Mouse (Mus musculus) kidney, embryonic 14.5 days (tissue): ENCODE data around the gene Gm12830. TPM values are rescaled to one million over a fixed set of nuclear protein-coding genes. Genes with fewer than 3 reads are reported as not detected.
A peak's percentile ranks its signal among the peaks of the same experiment; 100 is the strongest.

ENCODE experiments used
- ATAC-seq: fragments of 200-750 bp; cut with Nextera tagmentation; 2 replicates; pipeline ENCODE4 v1.8.0; 2017; ENCODE audit warnings: moderate number of reproducible peaks, mild to moderate bottlenecking, moderate TSS enrichment, moderate library complexity; ENCODE audit not compliant: low FRiP score, low TSS enrichment
- H3K27ac ChIP-seq: fragments of 300-500 bp; sonication (generic); 2 replicates; pipeline ENCODE4 v1.5.1; 2014; ENCODE audit warnings: low read depth, mild to moderate bottlenecking, low read length, moderate library complexity, mixed read lengths
- H3K27me3 ChIP-seq: fragments of 300-500 bp; sonication (generic); 2 replicates; pipeline ENCODE4 v1.6.1; 2014; ENCODE audit warnings: mild to moderate bottlenecking, low read length; ENCODE audit not compliant: control insufficient read depth, insufficient read depth
- H3K36me3 ChIP-seq: fragments of 300-500 bp; sonication (generic); 2 replicates; pipeline ENCODE4 v1.6.1; 2014; ENCODE audit warnings: low read length, mixed read lengths; ENCODE audit not compliant: control insufficient read depth, insufficient read depth
- H3K4me1 ChIP-seq: fragments of 300-500 bp; sonication (generic); 2 replicates; pipeline ENCODE4 v1.6.1; 2014; ENCODE audit warnings: low read length, mixed read lengths; ENCODE audit not compliant: control insufficient read depth, insufficient read depth
- H3K4me2 ChIP-seq: fragments of 300-500 bp; sonication (generic); replicated peaks from 2 replicates; pipeline ENCODE4 v1.6.1; 2014; ENCODE audit warnings: low read depth, mild to moderate bottlenecking, low read length
- H3K4me3 ChIP-seq: fragments of 300-500 bp; sonication (generic); 2 replicates; pipeline ENCODE4 v1.5.1; 2014; ENCODE audit warnings: mild to moderate bottlenecking, low read length
- H3K9ac ChIP-seq: fragments of 300-500 bp; sonication (generic); 2 replicates; pipeline ENCODE4 v1.6.1; 2014; ENCODE audit warnings: low read depth, mild to moderate bottlenecking, low read length, moderate library complexity
- H3K9me3 ChIP-seq: fragments of 300-500 bp; sonication (generic); 2 replicates; pipeline ENCODE4 v1.6.1; 2016; ENCODE audit warnings: low read length; ENCODE audit not compliant: control insufficient read depth
- WGBS: fragments of 180-500 bp; shearing (Covaris S2); extraction: QIAGEN DNeasy Blood & Tissue Kit; methylation state at CpG from one replicate; pipeline ENCODE4 v1.1.7; 2014; 5-methylcytosine and 5-hydroxymethylcytosine counted together
- polyA plus RNA-seq: library from polyadenylated mRNA; unstranded; fragments of >200 nt; fragmentation: Nextera tagmentation; extraction: Ambion mirVana; gene quantifications from 2 replicates; pipeline ENCODE4 v1.2.1, GENCODE M21; 2014

The Gm12830 gene
- polyA plus RNA-seq, 1 experiment from 2014 or later: 0.15 TPM

GRCm38 (mm10) chr4:114903422-114903782 is 81.9 kb downstream of the Gm12830 start:
- Histone ChIP-seq H3K27me3 (peaks cover 73% of the 10 kb centered on the region), H3K9ac (peak overlapping the region; percentile 7; the same call in 1 of the 2 replicates), H3K4me2 (peak overlapping the region; percentile 48), H3K9me3 (no peaks in the 10 kb centered on the region), H3K36me3 (no peaks in the 10 kb centered on the region; the same call in 1 of the 2 replicates), H3K4me3 (peak overlapping the region; percentile 47; the same call in 1 of the 2 replicates), H3K27ac (no peak overlapping the region; the same call in 1 of the 2 replicates), H3K4me1 (0 out of 2 replicates have a peak, but pooled peaks cover 5% of the 10 kb centered on the region)
- ATAC-seq: no peak
- WGBS: 16% methylated on average over 11 of the region's 11 CpGs

- peaks cover 63% of the 10 kb centered on the region for H3K27me3 ChIP-seq
- H3K27ac ChIP-seq: no peak overlapping the region
- 0 out of 2 replicates have a peak, but pooled peaks cover 5% of the 10 kb centered on the region for H3K4me1 ChIP-seq
- peak overlapping the region; percentile 88; the same call in 1 of the 2 replicates for H3K9ac ChIP-seq
- no peaks in the 10 kb centered on the region for H3K9me3 ChIP-seq
- H3K36me3 ChIP-seq: no peaks in the 10 kb centered on the region
- ATAC-seq: no peak
- WGBS: 56% methylated on average over 3 of the region's 3 CpGs
- peak overlapping the region; percentile 78 for H3K4me2 ChIP-seq
- peak overlapping the region; percentile 64 for H3K4me3 ChIP-seq
These were observed 84.0 kb downstream of the Gm12830 start for GRCm38 (mm10) chr4:114905501-114905900.

Other genes starting within 250 kb of the Gm12830 start
- gene Foxd2, start 87.2 kb downstream of the Gm12830 start, polyA plus RNA-seq: 5.0 and 8.3 TPM in 2 replicates
- not detected in 2 replicates for gene Foxe3, start 104.3 kb downstream of the Gm12830 start, polyA plus RNA-seq
- gene Cmpk1, start 165.5 kb downstream of the Gm12830 start, polyA plus RNA-seq: 85.1 and 91.4 TPM in 2 replicates
- 11.0 and 19.9 TPM in 2 replicates for gene Stil, start 178.4 kb downstream of the Gm12830 start, polyA plus RNA-seq
- gene Tal1, start 234.7 kb downstream of the Gm12830 start, polyA plus RNA-seq: 1.7 and 2.0 TPM in 2 replicates